Mouse (Mus musculus): ENCODE data around the gene Wrap73.

Gene Wrap73

GRCm38 (mm10) chr4:154186002-154186537 lies 43.9 kb downstream of the Wrap73 start:
- DNase-seq = no peak

- peak; percentile 32 to 54 for DNase-seq
These were observed 46.8 kb downstream of the Wrap73 start for GRCm38 (mm10) chr4:154188948-154189347.

DNA sequence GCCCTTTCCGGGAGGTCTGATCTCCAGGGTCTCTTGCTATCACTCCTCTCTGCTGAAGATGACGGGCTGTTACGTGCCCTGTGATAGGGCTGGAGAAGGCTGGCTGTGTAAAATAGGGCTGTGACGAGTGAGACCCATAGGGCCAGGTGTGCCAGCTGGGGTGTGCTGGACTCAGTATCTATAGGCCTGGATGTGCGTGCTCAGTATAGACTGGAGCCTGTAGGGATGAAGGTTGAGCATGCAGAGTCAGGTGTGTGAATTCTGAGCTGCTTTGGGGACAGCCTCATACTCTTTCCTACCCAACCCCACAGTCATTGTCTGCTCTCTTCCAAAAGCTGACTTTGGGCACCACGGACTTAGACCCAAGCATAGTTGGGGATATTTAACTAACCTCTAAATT lies 55.8 kb downstream of the Wrap73 start:
- DNase-seq = no peak

- no peak for DNase-seq
These were observed 56.3 kb downstream of the Wrap73 start for GRCm38 (mm10) chr4:154198377-154198961.

DNA sequence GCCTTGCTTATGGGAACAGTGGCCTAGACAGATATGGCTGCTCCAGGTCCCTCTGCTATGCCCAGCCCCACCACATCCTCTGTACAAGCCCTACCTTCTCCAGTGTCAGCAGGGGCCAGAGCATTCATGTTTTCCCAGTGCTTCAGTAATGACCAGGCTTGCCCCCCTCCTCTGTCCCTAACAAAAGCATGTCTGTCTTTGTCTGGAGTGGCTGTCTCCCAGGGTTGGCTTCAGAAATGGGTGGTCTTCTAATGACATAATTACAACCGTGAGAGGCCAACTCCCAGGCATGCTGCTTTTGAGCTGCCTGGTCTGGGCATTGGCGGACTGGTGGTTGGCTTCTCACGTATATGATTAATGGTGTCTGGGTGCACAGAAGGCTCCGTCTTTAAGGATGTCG lies 59.3 kb downstream of the Wrap73 start:
- no peak for DNase-seq

- no peak for DNase-seq
These were observed 62.4 kb downstream of the Wrap73 start for GRCm38 (mm10) chr4:154204532-154204931.

DNA sequence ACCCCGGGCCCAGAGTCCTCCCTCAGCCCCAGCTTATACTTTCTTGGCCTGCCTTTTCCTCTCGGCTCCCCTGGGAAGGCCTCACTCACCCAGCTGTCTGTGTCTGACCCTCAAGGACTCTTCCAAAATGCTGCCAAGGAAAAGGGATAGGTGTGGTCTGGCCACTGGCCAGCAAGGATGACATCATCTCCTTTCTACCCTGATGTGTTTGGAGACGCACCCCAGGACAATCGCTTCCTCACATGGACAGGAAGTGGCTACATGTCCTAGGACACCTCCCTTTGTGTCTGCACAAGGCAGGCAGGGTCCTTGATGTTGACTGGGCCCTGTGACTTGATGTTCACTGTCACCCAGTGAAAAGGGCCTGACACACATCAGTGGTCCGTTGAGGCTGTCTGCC lies 63.2 kb downstream of the Wrap73 start:
- peak; percentile 76 to 80 for DNase-seq

GRCm38 (mm10) chr4:154207261-154207660 lies 65.1 kb downstream of the Wrap73 start:
- DNase-seq = peak; percentile 63 to 79

GRCm38 (mm10) chr4:154209054-154209453 lies 66.9 kb downstream of the Wrap73 start:
- DNase-seq = no peak

GRCm38 (mm10) chr4:154209825-154210224 lies 67.7 kb downstream of the Wrap73 start:
- no peak for DNase-seq

DNA sequence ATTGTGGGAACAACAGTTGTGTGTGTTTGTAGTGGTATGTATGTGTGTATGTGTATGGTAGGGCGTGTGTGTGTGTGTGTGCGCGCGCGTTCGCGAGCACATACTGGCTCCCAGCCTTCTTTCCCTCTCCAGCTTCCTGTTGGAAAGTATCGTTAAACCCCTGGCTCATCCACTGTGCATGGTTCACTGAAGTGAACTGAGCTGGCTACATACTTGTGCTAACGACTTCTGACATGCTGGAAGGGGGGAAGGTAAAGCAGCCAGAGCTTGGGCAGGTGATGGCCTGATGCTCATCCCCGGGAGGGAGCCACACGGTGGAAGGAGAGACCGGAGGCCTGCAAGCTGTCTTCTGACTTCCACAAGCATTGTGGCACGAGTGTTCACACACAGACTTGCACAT lies 69.3 kb downstream of the Wrap73 start:
- no peak for DNase-seq

DNA sequence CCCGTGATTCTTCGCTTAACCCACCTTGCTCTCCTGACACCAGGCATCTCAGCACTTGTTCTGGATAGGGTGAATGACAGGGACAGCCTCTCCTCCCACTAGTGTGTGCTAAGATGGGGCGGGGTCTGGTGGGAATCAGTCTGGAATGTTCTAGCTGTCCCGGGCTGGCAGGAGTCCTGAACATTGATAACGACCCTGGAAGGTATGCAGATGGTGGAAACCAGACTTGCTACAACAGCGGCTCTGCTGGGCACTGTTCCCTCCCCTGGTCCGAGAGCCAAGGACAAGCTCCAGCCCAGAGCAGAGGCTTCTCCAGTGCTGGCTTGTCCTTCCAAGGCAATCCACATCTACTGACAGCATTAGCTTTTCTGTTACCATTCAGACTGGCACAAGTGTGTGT lies 71.4 kb downstream of the Wrap73 start:
- DNase-seq = no peak

GRCm38 (mm10) chr4:154214075-154214474 lies 71.9 kb downstream of the Wrap73 start:
- no peak for DNase-seq

Data from kidney, postnatal 25 days (tissue).